Mouse (Mus musculus) layer of hippocampus, adult 6 months (tissue): ENCODE results near the gene Rtn4rl1. TPM values are rescaled to one million over a fixed set of nuclear protein-coding genes. Genes with fewer than 3 reads are reported as not detected.

Experiments used
- long read RNA-seq, 2 experiments: library from polyadenylated mRNA; unstranded; transcript quantifications; one replicate each; pipeline ENCODE4 v2.0.0; 2019 to 2020
- microRNA-seq: library from miRNA; unstranded; fragments of <30 nt; microRNA quantifications from one replicate; pipeline ENCODE4 v1.2.0, GENCODE M21; 2020
- polyA plus RNA-seq: library from polyadenylated mRNA; unstranded; fragments of <200 nt; fragmentation: Nextera tagmentation; gene quantifications from 2 replicates; pipeline ENCODE4 v1.2.3, GENCODE M21; 2021

Rtn4rl1 gene
- polyA plus RNA-seq: 30.8 and 31.3 TPM in 2 replicates
- long read RNA-seq, experiment 1, transcript Rtn4rl1-201 (2 exons, 3,525 nt): major isoform, 8 of 30 reads
- long read RNA-seq, experiment 1, partial matches to known transcripts: 0 of 30 reads
- long read RNA-seq, experiment 1, other reads (novel, unspliced or antisense): 22 of 30 reads
- long read RNA-seq, experiment 2, transcript Rtn4rl1-201 (2 exons, 3,525 nt): major isoform, 225 of 253 reads
- long read RNA-seq, experiment 2, partial matches to known transcripts: 22 of 253 reads
- long read RNA-seq, experiment 2, other reads (novel, unspliced or antisense): 6 of 253 reads

DNA sequence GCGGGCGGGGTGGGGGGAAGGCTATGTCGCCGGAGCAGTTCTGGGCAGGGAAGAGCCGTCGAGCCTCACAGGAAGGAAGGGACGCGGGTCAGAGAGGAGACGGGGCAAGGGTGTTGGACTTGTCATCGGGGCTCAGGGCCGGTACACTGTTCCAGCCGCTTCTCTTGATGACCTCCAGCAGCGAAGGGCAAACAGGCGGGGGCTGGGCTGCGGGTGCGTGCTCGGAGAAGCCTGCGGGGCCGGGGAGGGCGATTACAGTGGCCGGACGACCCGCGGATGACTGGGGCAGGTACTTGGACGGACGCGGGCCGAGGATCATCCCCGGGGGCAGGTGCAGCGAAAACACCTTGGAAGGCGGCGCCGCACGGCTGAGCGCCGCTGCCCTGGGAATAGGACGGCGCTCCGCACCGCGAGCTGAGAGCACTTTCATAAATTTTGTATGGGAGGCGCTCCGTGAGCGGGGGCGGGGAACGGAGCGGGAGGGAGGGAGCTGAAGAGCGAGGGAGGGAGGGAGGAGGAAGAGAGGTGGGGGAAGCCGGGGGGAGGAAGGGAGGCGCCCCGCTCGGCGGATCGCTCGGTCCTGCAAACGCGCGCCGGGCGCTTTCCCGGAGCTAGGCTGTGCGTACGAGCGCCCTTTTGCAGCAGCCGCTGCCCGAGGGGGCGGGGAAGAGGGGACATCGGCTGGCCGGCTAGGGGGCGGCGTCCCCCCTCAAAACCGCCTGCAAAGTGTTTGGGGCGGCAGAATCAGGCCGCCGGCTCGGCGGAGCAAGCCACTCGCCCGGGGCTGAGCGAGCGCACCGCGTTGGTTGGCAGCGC lies at the start of gene Rtn4rl1:
TSS of gene Rtn4rl1 (plus strand) at position 528 of the 816 bp plus-strand sequence.

GRCm38 (mm10) chr11:75169405-75170080 lies 24.0 kb upstream of the Rtn4rl1 start, which contains the start of gene Hic1:
Hic1 (minus strand) TSS chr11:75169519.

GRCm38 (mm10) chr11:75178672-75179208 lies 14.8 kb upstream of the Rtn4rl1 start, which contains the start of gene Ovca2:
Ovca2 (minus strand) TSS chr11:75178835.

GRCm38 (mm10) chr11:75190905-75191441 lies 2.6 kb upstream of the Rtn4rl1 start, which contains the start of gene Dph1:
Dph1 (minus strand) TSS chr11:75191241.

Small RNA genes within 50 kb of the gene (microRNA-seq; reads per million reads assigned to microRNA genes)
- 15,813 reads per million, percentile 98 among the genes with 10 or more reads in this experiment for gene Mir132
- 663 reads per million, percentile 78 among the genes with 10 or more reads in this experiment for gene Mir212

Other genes with a start within 250 kb of the Rtn4rl1 start
- 0.39 and 0.54 TPM in 2 replicates for gene Hic1, start 24.3 kb upstream of the Rtn4rl1 start, polyA plus RNA-seq
- gene Ovca2, start 14.9 kb upstream of the Rtn4rl1 start, polyA plus RNA-seq: 18.4 and 20.6 TPM in 2 replicates
- gene Dph1, start 2.5 kb upstream of the Rtn4rl1 start, polyA plus RNA-seq: 17.7 and 18.5 TPM in 2 replicates
- 35.7 and 45.7 TPM in 2 replicates for gene Rpa1, start 154.5 kb downstream of the Rtn4rl1 start, polyA plus RNA-seq
- 11.1 and 14.0 TPM in 2 replicates for gene Smyd4, start 154.7 kb downstream of the Rtn4rl1 start, polyA plus RNA-seq
- 9.7 and 15.3 TPM in 2 replicates for gene Serpinf1, start 228.9 kb downstream of the Rtn4rl1 start, polyA plus RNA-seq
- 0.14 and 0.40 TPM in 2 replicates for gene Serpinf2, start 245.8 kb downstream of the Rtn4rl1 start, polyA plus RNA-seq